Mouse (Mus musculus) liver, postnatal 0 days (tissue): ENCODE measurements around the gene H2-T22.

Source experiments
- CTCF ChIP-seq: sonication (generic); IDR thresholded peaks from 2 replicates; pipeline ENCODE4 v1.5.1; 2016; ENCODE audit warnings: antibody characterized with exemption, low read depth
- EP300 ChIP-seq: IDR thresholded peaks from 2 replicates; pipeline ENCODE4 v1.6.1; 2016; ENCODE audit warnings: antibody characterized with exemption, low read depth, mild to moderate bottlenecking

DNA sequence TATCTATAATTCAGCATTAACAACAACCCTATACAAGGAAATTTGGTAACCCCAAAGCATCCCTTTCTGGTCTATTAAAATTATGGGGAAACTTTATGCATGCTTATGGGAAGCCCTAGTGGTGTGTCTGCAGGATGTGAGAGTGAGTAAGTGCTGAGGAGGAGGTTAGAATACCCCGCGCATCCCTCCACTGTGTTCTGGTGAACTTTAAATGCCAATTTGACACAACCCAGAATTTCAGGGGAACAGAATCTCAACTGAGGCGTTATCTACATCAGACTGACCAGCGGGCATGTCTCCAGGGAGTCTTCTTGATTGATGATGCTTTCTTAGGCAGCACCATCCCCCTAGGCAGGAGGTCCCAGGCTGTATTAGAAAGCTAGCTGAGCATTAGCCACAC, 16.6 kb downstream of the H2-T22 start:
- no peak for TF ChIP-seq CTCF
- TF ChIP-seq EP300: no peak
